Mouse (Mus musculus): ENCODE results near the gene Gm11116.
"Not testable (repeated sequence)": the region's sequence is repeated elsewhere in the genome, so short reads cannot be mapped to it uniquely, and the experiment has no call there.

The Gm11116 gene

DNA sequence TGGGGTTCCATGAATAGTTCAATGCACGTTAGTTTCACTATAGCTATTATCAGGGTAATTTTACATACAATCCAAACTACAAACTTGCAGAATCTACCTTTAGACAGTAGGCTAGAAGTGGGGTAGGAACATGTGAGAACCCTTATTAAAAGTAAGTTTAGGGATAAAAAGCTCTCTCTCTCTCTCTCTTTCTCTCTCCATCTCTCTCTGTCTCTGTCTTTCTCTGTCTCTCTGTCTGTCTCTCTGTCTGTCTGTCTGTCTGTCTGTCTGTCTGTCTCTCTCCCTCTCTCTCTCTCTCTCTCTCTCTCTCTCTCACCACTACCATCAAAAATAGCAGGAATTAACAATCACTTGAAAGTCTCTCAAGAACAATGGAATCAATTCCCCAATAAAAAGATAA, at the start of gene Gm11116:
Gm11116 (minus strand) TSS at position 101 of the 400 bp plus-strand sequence.
- DNase-seq (ENCODE audit: low read depth, low spot score): no peak

DNA sequence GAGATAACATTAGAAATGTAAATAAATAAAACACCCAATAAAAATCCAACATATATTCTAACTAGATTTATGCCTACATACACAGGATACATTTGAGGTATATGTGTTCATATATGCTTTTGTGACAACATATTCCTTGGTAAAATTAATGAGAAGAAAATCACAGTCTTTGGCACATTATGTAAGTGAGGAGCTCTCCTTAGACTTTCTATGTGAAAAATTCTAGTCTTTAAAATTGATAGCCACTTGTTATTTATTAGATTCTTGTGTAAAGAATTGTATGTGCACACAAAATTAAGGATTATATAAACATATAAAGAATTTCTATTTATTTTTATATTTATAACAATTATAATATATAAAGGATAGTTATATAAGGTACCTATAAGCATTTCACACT, 42.7 kb upstream of the Gm11116 start, which contains the start of gene Gm11115:
Gm11115 (minus strand) TSS at position 101 of the 400 bp plus-strand sequence.
- DNase-seq (ENCODE audit: low read depth, low spot score): no peak

DNA sequence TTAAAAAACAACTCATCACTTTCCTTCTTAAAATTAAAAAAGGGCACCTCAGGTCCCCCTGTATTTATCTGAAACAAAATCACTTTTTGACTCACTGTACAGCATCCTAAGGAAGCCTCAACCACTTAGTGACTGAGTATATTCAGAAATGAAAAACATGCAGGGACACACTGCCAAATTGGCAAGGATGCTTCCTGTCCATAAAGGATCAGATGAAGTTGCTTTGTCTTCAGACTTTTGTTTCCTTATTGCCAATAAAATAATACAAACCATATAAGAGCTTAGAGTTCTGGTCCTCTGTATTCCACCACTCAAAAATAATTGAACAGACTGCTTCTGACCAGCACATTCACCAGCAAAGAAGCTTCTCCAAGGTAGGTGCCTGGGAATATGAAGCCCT, 25.1 kb downstream of the Gm11116 start, which contains the start of gene Smr2:
Smr2 (plus strand) TSS at position 301 of the 400 bp plus-strand sequence.
- DNase-seq (ENCODE audit: low read depth, low spot score): not testable (repeated sequence)
